Mouse (Mus musculus) forebrain, postnatal 0 days (tissue): ENCODE results near the gene Nras. TPM values are rescaled to one million over a fixed set of nuclear protein-coding genes. Genes with fewer than 3 reads are reported as not detected.
A peak's percentile ranks its signal among the peaks of the same experiment; 100 is the strongest.

Experiments used
- ATAC-seq: fragments of 200-750 bp; cut with Nextera tagmentation; 2 replicates; pipeline ENCODE4 v1.8.0; 2017; ENCODE audit warnings: mild to moderate bottlenecking, moderate library complexity
- DNase-seq: peaks from one replicate; pipeline ENCODE4 v3.0.0-alpha.2; 2015
- H3K27ac ChIP-seq: fragments of 300-500 bp; sonication (generic); 2 replicates; pipeline ENCODE4 v1.5.1; 2014; ENCODE audit warnings: low read depth, mild to moderate bottlenecking, antibody characterized with exemption, low read length, moderate library complexity, mixed read lengths
- H3K27me3 ChIP-seq: fragments of 300-500 bp; sonication (generic); 2 replicates; pipeline ENCODE4 v1.6.1; 2014; ENCODE audit warnings: mild to moderate bottlenecking, low read length, mixed read lengths; ENCODE audit not compliant: insufficient read depth
- H3K36me3 ChIP-seq: fragments of 300-500 bp; sonication (generic); 2 replicates; pipeline ENCODE4 v1.6.1; 2014; ENCODE audit warnings: mild to moderate bottlenecking, moderate library complexity; ENCODE audit not compliant: insufficient read depth
- H3K4me1 ChIP-seq: fragments of 300-500 bp; sonication (generic); 2 replicates; pipeline ENCODE4 v1.6.1; 2014; ENCODE audit warnings: antibody characterized with exemption; ENCODE audit not compliant: insufficient read depth
- H3K4me2 ChIP-seq: fragments of 300-500 bp; sonication (generic); 2 replicates; pipeline ENCODE4 v1.6.1; 2014; ENCODE audit warnings: low read depth, mild to moderate bottlenecking, moderate library complexity
- H3K4me3 ChIP-seq: fragments of 300-500 bp; sonication (generic); 2 replicates; pipeline ENCODE4 v1.5.1; 2014; ENCODE audit warnings: low read depth, low read length, mixed read lengths
- H3K9ac ChIP-seq: fragments of 300-500 bp; sonication (generic); 2 replicates; pipeline ENCODE4 v1.6.1; 2014; ENCODE audit warnings: mild to moderate bottlenecking
- H3K9me3 ChIP-seq: fragments of 300-500 bp; sonication (generic); 2 replicates; pipeline ENCODE4 v1.6.1; 2016; ENCODE audit warnings: low read length
- CTCF ChIP-seq: sonication (generic); IDR thresholded peaks from 2 replicates; pipeline ENCODE4 v1.5.1; 2016; ENCODE audit warnings: antibody characterized with exemption, control low read depth, low read depth
- WGBS: fragments of 180-500 bp; shearing (Covaris S2); extraction: QIAGEN DNeasy Blood & Tissue Kit; methylation state at CpG from one replicate; pipeline ENCODE4 v1.1.7; 2014; 5-methylcytosine and 5-hydroxymethylcytosine counted together
- polyA plus RNA-seq: library from polyadenylated mRNA; unstranded; fragments of >200 nt; fragmentation: Nextera tagmentation; extraction: Ambion mirVana; gene quantifications from 2 replicates; pipeline ENCODE4 v1.2.1, GENCODE M21; 2015
- total RNA-seq: library from RNA; depleted of rRNA; stranded (reverse); fragments of >200 nt; gene quantifications from 2 replicates; pipeline ENCODE4 v1.2.3, GENCODE M21; 2014; rRNA removed

Nras gene
- 71.8 and 78.2 TPM in 2 replicates for total RNA-seq
- polyA plus RNA-seq, result 74.2 and 81.9 TPM in 2 replicates

- H3K36me3 ChIP-seq, result peaks cover 54% of the 10 kb centered on the region
- no peaks in the 10 kb centered on the region for H3K27me3 ChIP-seq
- ATAC-seq (peak; percentile 99), DNase-seq (peak; percentile 97)
- no peaks in the 10 kb centered on the region for H3K9me3 ChIP-seq
- WGBS, result 4% methylated on average over 46 of the region's 46 CpGs
- H3K4me1 ChIP-seq, result peaks cover 7% of the 10 kb centered on the region; the same call in 1 of the 2 replicates
- H3K9ac ChIP-seq, result peak within 1 kb of the TSS; percentile 81
- peak within 1 kb of the TSS; percentile 67 for H3K4me2 ChIP-seq
- no peak for TF ChIP-seq CTCF
- peak within 1 kb of the TSS; percentile 96 for H3K27ac ChIP-seq
- peak within 1 kb of the TSS; percentile 78 for H3K4me3 ChIP-seq
Observed at GRCm38 (mm10) chr3:103058207-103059157, at the start of gene Nras. Gene Nras, plus strand, starts transcription at chr3:103058285.

- Histone ChIP-seq H3K4me2 (no peak overlapping the region), H3K27ac (no peak overlapping the region), H3K9ac (no peak overlapping the region), H3K27me3 (no peaks in the 10 kb centered on the region), H3K4me1 (peaks cover 5% of the 10 kb centered on the region), H3K36me3 (no peaks in the 10 kb centered on the region), H3K9me3 (no peaks in the 10 kb centered on the region), H3K4me3 (no peak overlapping the region)
- 75% methylated on average over 2 of the region's 2 CpGs for WGBS
- ATAC-seq (no peak), DNase-seq (no peak)
- TF ChIP-seq CTCF, result no peak
Observed at GRCm38 (mm10) chr3:103017350-103017749, 40.7 kb upstream of the Nras start.

GRCm38 (mm10) chr3:103019462-103019861 lies 38.6 kb upstream of the Nras start:
- no peak for DNase-seq
- no peaks in the 10 kb centered on the region for H3K36me3 ChIP-seq

GRCm38 (mm10) chr3:103020249-103020942 lies 37.7 kb upstream of the Nras start, which contains the start of gene Csde1:
Gene Csde1, plus strand, starts transcription at chr3:103020426.
- Histone ChIP-seq H3K27ac (peak within 1 kb of the TSS; percentile 98), H3K27me3 (no peaks in the 10 kb centered on the region), H3K4me2 (peak within 1 kb of the TSS; percentile 64), H3K36me3 (no peaks in the 10 kb centered on the region), H3K4me1 (peaks cover 8% of the 10 kb centered on the region), H3K9ac (peak within 1 kb of the TSS; percentile 97), H3K4me3 (peak within 1 kb of the TSS; percentile 90), H3K9me3 (no peaks in the 10 kb centered on the region)
- ATAC-seq (peak; percentile 95), DNase-seq (peak; percentile 99)
- TF ChIP-seq CTCF, result peak; percentile 53; the same call in 1 of the 2 replicates
- under 1% methylated on average over 55 of the region's 55 CpGs for WGBS

More at GRCm38 (mm10) chr3:103019462-103019861, 38.6 kb upstream of the Nras start:
- no peak for TF ChIP-seq CTCF
- ATAC-seq, result no peak
- Histone ChIP-seq H3K9ac (no peak overlapping the region), H3K4me1 (peaks cover 8% of the 10 kb centered on the region), H3K27me3 (no peaks in the 10 kb centered on the region), H3K4me3 (peak overlapping the region; percentile 90; the same call in 1 of the 2 replicates), H3K4me2 (peak overlapping the region; percentile 46; the same call in 1 of the 2 replicates), H3K9me3 (no peaks in the 10 kb centered on the region), H3K27ac (peak overlapping the region; percentile 98; the same call in 1 of the 2 replicates)
- WGBS, result 92% methylated on average over 2 of the region's 2 CpGs

GRCm38 (mm10) chr3:103020943-103021638 lies 37.0 kb upstream of the Nras start:
- Histone ChIP-seq H3K4me2 (peak overlapping the region; percentile 64), H3K9ac (peak overlapping the region; percentile 97), H3K4me1 (peaks cover 8% of the 10 kb centered on the region), H3K27ac (peak overlapping the region; percentile 98), H3K9me3 (no peaks in the 10 kb centered on the region), H3K4me3 (peak overlapping the region; percentile 90), H3K27me3 (no peaks in the 10 kb centered on the region), H3K36me3 (no peaks in the 10 kb centered on the region)
- no peak for TF ChIP-seq CTCF
- peak; percentile 95 for ATAC-seq
- WGBS, result under 1% methylated on average over 35 of the region's 37 CpGs
- peak; percentile 94 for DNase-seq

GRCm38 (mm10) chr3:103026174-103026573 lies 31.9 kb upstream of the Nras start:
- no peaks in the 10 kb centered on the region for H3K9me3 ChIP-seq
- H3K4me1 ChIP-seq, result peaks cover 8% of the 10 kb centered on the region
- H3K4me2 ChIP-seq, result no peak overlapping the region
- H3K36me3 ChIP-seq, result peaks cover 14% of the 10 kb centered on the region; the same call in 1 of the 2 replicates
- H3K27ac ChIP-seq, result no peak overlapping the region
- 90% methylated on average over 1 of the region's 1 CpGs for WGBS
- H3K27me3 ChIP-seq, result no peaks in the 10 kb centered on the region
- peak; percentile 38 for TF ChIP-seq CTCF
- ATAC-seq, result no peak
- DNase-seq, result no peak
- no peak overlapping the region for H3K9ac ChIP-seq
- no peak overlapping the region for H3K4me3 ChIP-seq
